Mouse (Mus musculus): ENCODE measurements around the gene Lrrc27. TPM values are rescaled to one million over a fixed set of nuclear protein-coding genes. Genes with fewer than 3 reads are reported as not detected.

The Lrrc27 gene
- total RNA-seq, 2 experiments from 2014 or later, result 8.5 TPM; not detected in 1

DNA sequence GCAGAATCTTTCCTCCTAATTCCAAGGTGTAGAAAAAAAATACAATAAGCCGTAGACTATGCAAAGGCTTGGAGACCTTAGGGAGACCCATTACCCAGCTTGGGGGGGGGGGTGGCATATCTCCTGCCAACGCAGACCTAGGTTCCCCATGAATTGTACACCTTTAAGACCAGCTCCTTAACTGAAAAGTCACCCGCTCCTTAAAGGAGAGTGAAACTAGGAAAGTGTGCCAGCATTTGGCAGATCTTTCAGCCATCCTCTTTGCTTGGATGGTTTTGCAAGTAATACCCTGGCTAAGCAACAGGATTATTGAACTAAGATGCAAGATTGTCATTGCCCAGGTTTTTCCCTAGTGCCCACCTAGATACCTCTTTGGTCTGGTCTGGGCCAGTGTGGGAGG is 963 bp downstream of the Lrrc27 start:
- no peak for ATAC-seq (replicated peaks; ENCODE audit: low FRiP score, poor library complexity, severe bottlenecking)

DNA sequence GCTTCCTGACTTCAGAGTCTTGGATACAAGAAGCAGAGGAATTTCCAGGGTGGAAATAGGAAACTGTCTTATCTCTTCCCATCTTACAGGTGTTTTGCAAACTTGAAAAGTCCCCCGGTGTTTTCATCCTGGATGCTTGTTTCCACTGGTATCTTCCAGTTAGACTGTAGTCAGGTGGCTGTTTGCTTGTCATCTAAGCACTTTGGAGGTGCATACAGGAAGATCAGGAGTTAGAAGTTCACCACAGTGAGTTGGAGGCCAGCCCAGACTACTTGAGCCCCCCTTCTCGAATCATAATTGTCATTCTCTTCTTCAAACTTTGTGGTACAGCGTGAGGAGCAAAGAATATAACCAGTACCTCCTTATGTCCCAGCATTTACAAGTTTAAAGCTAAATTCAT is 1.4 kb downstream of the Lrrc27 start:
- no peak for ATAC-seq (replicated peaks; ENCODE audit: low FRiP score, poor library complexity, severe bottlenecking)

GRCm38 (mm10) chr7:139214596-139215340 is 2.0 kb downstream of the Lrrc27 start:
- no peak for ATAC-seq (replicated peaks; ENCODE audit: low FRiP score, poor library complexity, severe bottlenecking)

DNA sequence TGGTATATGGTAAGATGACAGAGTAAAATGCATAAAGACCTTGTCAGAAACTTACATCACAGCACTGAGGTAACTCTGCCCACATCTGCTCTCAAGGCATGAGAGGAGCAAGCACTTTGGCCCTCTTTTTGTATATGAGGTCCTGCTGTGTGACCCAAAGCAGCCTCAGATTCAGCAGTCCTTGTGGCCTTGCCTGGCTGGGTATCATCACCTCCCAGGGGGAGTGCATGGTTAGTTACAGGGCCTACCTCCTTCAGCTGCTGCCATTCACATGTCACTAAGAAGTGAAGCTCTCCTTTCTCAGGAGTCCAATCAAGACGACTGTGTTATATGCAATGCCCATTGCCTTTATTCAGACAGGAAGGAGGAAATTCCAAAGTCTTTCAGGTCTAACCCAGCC is 2.7 kb downstream of the Lrrc27 start:
- ATAC-seq (replicated peaks; ENCODE audit: low FRiP score, poor library complexity, severe bottlenecking), result no peak

DNA sequence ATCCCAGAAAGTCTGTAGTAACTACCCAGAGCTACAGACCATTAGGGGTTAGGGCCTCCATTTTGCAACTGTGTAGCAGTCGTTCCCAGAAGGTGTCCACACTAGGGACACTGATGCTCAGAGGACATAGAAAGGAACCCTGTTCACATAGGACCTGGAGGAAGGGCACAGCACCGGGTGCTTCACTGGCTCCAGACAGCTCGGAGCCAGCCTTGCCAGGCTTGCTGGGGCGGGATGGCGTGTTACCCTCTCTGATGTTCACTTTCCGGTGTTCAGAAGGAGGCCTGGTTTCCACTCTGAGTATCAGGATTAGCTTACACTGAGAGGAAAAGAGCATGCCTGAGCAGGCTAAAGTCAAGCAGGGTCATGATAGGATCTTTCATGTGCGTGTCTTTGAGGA is 3.2 kb downstream of the Lrrc27 start:
- ATAC-seq (replicated peaks; ENCODE audit: low FRiP score, poor library complexity, severe bottlenecking), result no peak

GRCm38 (mm10) chr7:139216464-139216863 is 3.7 kb downstream of the Lrrc27 start:
- ATAC-seq (replicated peaks; ENCODE audit: low FRiP score, poor library complexity, severe bottlenecking), result no peak

DNA sequence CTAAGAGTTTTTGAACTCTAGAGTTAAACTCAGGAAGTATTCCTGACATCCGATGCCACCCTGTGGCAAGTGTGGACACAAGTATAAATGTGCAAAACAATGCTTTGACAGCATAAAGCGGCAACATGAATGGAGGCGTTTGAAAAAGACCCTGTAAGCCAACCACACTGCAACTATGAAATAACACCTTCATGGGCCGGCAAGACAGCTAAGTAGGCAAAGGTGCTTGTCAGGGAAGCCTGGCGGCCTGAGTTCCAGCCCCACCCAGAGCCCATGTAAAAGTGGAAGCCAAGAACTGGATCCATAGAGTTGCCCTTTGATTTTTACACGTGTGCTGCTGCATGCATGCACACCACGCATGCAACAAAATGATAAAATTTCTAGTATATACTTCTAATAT is 4.3 kb downstream of the Lrrc27 start:
- ATAC-seq (replicated peaks; ENCODE audit: low FRiP score, poor library complexity, severe bottlenecking), result no peak

- ATAC-seq (replicated peaks; ENCODE audit: low FRiP score, poor library complexity, severe bottlenecking), result no peak
Observed at GRCm38 (mm10) chr7:139218641-139219415, 6.0 kb downstream of the Lrrc27 start.

- no peak for ATAC-seq (replicated peaks; ENCODE audit: low FRiP score, poor library complexity, severe bottlenecking)
Observed at GRCm38 (mm10) chr7:139219486-139219885, 6.7 kb downstream of the Lrrc27 start.

DNA sequence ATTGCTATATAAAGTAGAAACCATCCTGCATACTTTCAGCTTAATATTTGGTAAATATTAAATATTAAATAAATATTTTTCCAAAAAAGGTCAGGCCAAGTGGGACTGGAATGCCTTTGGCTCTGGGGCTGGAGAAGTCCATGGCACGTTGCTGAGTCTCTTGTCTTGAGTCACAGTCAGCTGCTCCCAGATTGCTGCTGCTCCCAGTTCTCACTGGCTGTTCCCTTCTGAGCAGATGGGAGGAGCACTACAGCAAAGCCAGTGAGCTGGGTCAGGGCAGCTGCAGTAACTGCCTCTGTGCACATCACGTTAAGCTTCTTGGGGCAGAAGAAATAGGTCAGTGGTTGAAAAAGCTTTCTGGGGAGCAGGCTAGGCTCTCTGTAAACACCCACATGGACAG is 7.5 kb downstream of the Lrrc27 start:
- no peak for ATAC-seq (replicated peaks; ENCODE audit: low FRiP score, poor library complexity, severe bottlenecking)

DNA sequence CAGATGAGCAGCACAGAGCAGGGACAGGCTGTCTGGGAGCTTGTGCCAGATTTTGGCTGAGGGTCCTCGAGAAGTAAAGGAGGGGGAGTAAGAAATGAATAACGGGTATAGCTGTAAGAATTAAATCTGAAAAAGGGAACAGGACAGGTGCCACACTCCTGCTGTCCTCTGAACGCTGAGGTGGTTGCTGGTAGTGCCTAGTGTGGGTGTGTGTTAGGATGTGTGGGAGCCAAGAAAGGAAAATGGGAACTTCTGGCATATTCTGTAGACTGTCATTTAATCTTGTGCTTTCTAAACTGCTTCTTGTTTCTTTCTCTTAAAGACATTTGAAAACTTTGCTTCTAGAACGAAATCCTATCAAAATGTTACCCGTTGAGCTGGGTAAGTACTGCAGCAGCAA is 8.3 kb downstream of the Lrrc27 start:
- ATAC-seq (replicated peaks; ENCODE audit: low FRiP score, poor library complexity, severe bottlenecking), result no peak

- no peak for ATAC-seq (replicated peaks; ENCODE audit: low FRiP score, poor library complexity, severe bottlenecking)
Observed at GRCm38 (mm10) chr7:139221856-139222255, 9.1 kb downstream of the Lrrc27 start.

DNA sequence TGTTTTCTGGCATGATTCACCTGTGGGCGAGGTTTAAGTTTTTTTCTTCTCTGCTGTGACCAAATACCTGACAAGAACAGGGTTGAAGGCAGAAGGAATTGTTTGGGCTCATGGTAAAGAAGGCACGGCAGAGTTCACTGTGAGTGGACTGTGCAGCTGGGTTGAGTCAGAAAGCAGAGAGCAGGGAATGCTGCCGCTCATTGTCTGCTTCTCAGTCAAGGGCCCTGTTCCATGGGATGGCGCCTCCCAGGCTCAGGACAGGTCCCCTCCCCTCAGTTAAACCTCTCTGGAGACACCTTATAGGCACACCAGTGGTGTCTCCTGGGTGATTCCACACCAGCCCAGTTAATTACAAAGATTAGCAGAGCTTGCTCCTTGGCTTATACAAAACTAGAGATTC is 9.6 kb downstream of the Lrrc27 start:
- ATAC-seq (replicated peaks; ENCODE audit: low FRiP score, poor library complexity, severe bottlenecking), result no peak

DNA sequence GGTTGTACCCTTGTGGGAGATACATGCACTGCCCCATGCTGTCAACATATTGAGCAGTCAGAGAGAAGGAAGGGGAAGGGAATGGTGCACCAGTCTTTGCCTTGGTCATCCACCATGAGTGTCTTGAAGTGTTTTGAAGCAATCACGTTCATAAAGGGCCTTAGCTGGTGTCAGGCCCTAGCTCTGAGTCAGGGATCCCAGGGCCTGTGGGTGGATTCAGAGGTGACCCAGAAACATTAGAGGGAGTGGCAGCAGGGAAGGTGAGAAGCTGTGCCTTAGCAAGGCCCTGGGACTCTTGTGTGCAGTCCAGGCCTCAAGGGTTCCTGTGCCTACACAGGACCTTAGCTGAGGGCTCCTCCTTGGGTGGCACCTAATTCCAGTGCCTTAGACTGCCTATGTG is 11.3 kb downstream of the Lrrc27 start:
- no peak for ATAC-seq (replicated peaks; ENCODE audit: low FRiP score, poor library complexity, severe bottlenecking)

GRCm38 (mm10) chr7:139224725-139225124 is 11.9 kb downstream of the Lrrc27 start:
- ATAC-seq (replicated peaks; ENCODE audit: low FRiP score, poor library complexity, severe bottlenecking), result no peak

DNA sequence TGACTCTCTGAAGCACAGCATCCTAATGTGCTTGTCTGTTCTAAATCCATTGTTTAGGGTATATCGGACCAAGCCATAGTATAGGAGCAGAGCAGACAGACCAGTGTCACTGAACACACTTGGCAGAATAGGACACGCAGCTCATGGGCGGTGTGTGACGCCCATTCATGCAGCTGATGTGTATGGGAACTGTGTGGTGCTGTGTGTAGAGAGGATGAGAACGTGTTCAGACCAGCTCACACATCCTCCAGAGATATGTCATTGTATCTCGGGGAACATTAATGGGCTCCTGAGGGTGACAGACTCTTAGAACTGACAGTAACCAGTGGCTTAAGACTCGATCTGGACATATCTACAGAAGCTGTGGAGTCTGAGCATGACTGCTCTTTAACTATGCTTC is 13.6 kb downstream of the Lrrc27 start:
- ATAC-seq (replicated peaks; ENCODE audit: low FRiP score, poor library complexity, severe bottlenecking), result no peak

GRCm38 (mm10) chr7:139228447-139229171 is 15.8 kb downstream of the Lrrc27 start:
- no peak for ATAC-seq (replicated peaks; ENCODE audit: low FRiP score, poor library complexity, severe bottlenecking)

- ATAC-seq (replicated peaks; ENCODE audit: low FRiP score, poor library complexity, severe bottlenecking), result no peak
Observed at GRCm38 (mm10) chr7:139229837-139230236, 17.0 kb downstream of the Lrrc27 start.

- ATAC-seq (replicated peaks; ENCODE audit: low FRiP score, poor library complexity, severe bottlenecking), result no peak
Observed at GRCm38 (mm10) chr7:139230241-139230640, 17.5 kb downstream of the Lrrc27 start.

DNA sequence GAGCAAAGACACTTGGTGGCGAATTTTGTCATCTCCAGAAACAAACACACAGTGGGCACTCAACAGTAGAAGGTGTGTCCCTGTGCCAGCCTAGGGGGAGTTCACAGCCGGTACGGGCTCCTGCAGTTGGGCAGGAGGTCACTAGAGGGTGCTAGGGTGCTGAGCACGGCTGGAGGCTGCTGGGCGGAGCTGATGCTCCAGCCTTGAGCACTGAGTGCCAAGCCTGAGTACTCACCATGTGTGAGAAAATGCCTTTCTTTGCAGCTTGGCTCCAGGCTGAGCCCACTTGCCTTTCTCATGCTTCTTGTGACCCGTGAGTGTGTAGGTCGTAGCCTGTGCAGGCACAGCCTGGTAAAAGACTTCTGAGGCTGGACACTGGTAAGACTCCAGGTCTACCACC is 20.9 kb downstream of the Lrrc27 start:
- ATAC-seq (replicated peaks; ENCODE audit: low FRiP score, poor library complexity, severe bottlenecking), result peak; percentile 58
